Mouse (Mus musculus) small intestine, adult 2 months (tissue): ENCODE measurements around the gene Plac9a.

Experiments
- CTCF ChIP-seq: fragments of 200-500 bp; IDR thresholded peaks from 2 replicates; pipeline ENCODE4 v1.5.1; 2012; ENCODE audit warnings: low read depth, mild to moderate bottlenecking, control low read depth, inconsistent platforms, low read length, moderate library complexity, mixed read lengths; ENCODE audit not compliant: insufficient replicate concordance, insufficient read length; ENCODE audit errors: extremely low read depth
- POLR2A ChIP-seq: fragments of 200-500 bp; IDR thresholded peaks from 2 replicates; pipeline ENCODE4 v1.6.1; 2012; ENCODE audit warnings: low read depth, mild to moderate bottlenecking, control low read depth, inconsistent platforms, low read length, moderate library complexity

GRCm38 (mm10) chr14:25853295-25853694 is 49.6 kb downstream of the Plac9a start:
- TF ChIP-seq POLR2A (no peak), CTCF (no peak)
